Mouse (Mus musculus): ENCODE data around the gene Edem1. TPM values are rescaled to one million over a fixed set of nuclear protein-coding genes. Genes with fewer than 3 reads are reported as not detected.

The Edem1 gene
- polyA plus RNA-seq (2012; rRNA removed) = 18.0 and 23.9 TPM in 2 replicates

GRCm38 (mm10) chr6:108828234-108828868, at the start of gene Edem1:
TSS of gene Edem1 (plus strand) at chr6:108828641.

GRCm38 (mm10) chr6:108782526-108783183, 45.8 kb upstream of the Edem1 start, which contains the start of gene Arl8b:
TSS of gene Arl8b (plus strand) at chr6:108783099.

Other genes with a start within 250 kb of the Edem1 start
- 2.1 and 2.4 TPM in 2 replicates for gene Bhlhe40, start 168.0 kb upstream of the Edem1 start, polyA plus RNA-seq (2012; rRNA removed)
- 17.4 and 32.2 TPM in 2 replicates for gene Arl8b, start 45.5 kb upstream of the Edem1 start, polyA plus RNA-seq (2012; rRNA removed)